Mouse (Mus musculus): ENCODE data around the gene Ubiad1. TPM values are rescaled to one million over a fixed set of nuclear protein-coding genes. Genes with fewer than 3 reads are reported as not detected.

The Ubiad1 gene
- polyA plus RNA-seq (2015; fragmentation: Nextera tagmentation; extraction: Ambion mirVana), result 12.6 and 13.5 TPM in 2 replicates

GRCm38 (mm10) chr4:148444250-148444967, at the start of gene Ubiad1:
Ubiad1 (minus strand) TSS chr4:148444771.

GRCm38 (mm10) chr4:148448179-148448852, 3.7 kb upstream of the Ubiad1 start, which contains the start of gene Mtor:
Mtor (plus strand) TSS chr4:148448611.

Other genes starting within 250 kb of the Ubiad1 start
- gene Disp3, start 156.8 kb downstream of the Ubiad1 start, polyA plus RNA-seq (2015; fragmentation: Nextera tagmentation; extraction: Ambion mirVana), result not detected in 2 replicates
- gene Mtor, start 3.8 kb upstream of the Ubiad1 start, polyA plus RNA-seq (2015; fragmentation: Nextera tagmentation; extraction: Ambion mirVana), result 15.7 and 18.0 TPM in 2 replicates
- 5.8 and 12.7 TPM in 2 replicates for gene Angptl7, start 55.7 kb upstream of the Ubiad1 start, polyA plus RNA-seq (2015; fragmentation: Nextera tagmentation; extraction: Ambion mirVana)
- 38.4 and 40.7 TPM in 2 replicates for gene Exosc10, start 113.7 kb upstream of the Ubiad1 start, polyA plus RNA-seq (2015; fragmentation: Nextera tagmentation; extraction: Ambion mirVana)
- gene Srm, start 146.7 kb upstream of the Ubiad1 start, polyA plus RNA-seq (2015; fragmentation: Nextera tagmentation; extraction: Ambion mirVana), result 123 and 130 TPM in 2 replicates
- 0.25 TPM in 1 of 2 replicates, not detected in the other for gene Masp2, start 157.8 kb upstream of the Ubiad1 start, polyA plus RNA-seq (2015; fragmentation: Nextera tagmentation; extraction: Ambion mirVana)
- gene Tardbp, start 182.2 kb upstream of the Ubiad1 start, polyA plus RNA-seq (2015; fragmentation: Nextera tagmentation; extraction: Ambion mirVana), result 133 and 170 TPM in 2 replicates
- not detected in 2 replicates for gene Gm572, start 198.5 kb upstream of the Ubiad1 start, polyA plus RNA-seq (2015; fragmentation: Nextera tagmentation; extraction: Ambion mirVana)

Data from urinary bladder, postnatal 0 days (tissue).